Mouse (Mus musculus) neural tube, embryonic 12.5 days (tissue): Measurements from ENCODE around the gene Ccl2. TPM values are rescaled to one million over a fixed set of nuclear protein-coding genes. Genes with fewer than 3 reads are reported as not detected.

Source experiments
- ATAC-seq: fragments of 200-750 bp; cut with Nextera tagmentation; 2 replicates; pipeline ENCODE4 v1.8.0; 2017; ENCODE audit warnings: low read depth, mild to moderate bottlenecking, moderate TSS enrichment, moderate library complexity; ENCODE audit not compliant: low FRiP score
- H3K27ac ChIP-seq: fragments of 300-500 bp; sonication (generic); 2 replicates; pipeline ENCODE4 v1.5.1; 2016
- H3K27me3 ChIP-seq: fragments of 300-500 bp; sonication (generic); replicated peaks from 2 replicates; pipeline ENCODE4 v1.6.1; 2016; ENCODE audit warnings: mild to moderate bottlenecking
- H3K36me3 ChIP-seq: fragments of 300-500 bp; sonication (generic); 2 replicates; pipeline ENCODE4 v1.6.1; 2016; ENCODE audit warnings: mild to moderate bottlenecking
- H3K4me1 ChIP-seq: fragments of 300-500 bp; sonication (generic); 2 replicates; pipeline ENCODE4 v1.6.1; 2016
- H3K4me2 ChIP-seq: fragments of 300-500 bp; sonication (generic); replicated peaks from 2 replicates; pipeline ENCODE4 v1.6.1; 2016; ENCODE audit warnings: mild to moderate bottlenecking
- H3K4me3 ChIP-seq: fragments of 300-500 bp; sonication (generic); 2 replicates; pipeline ENCODE4 v1.5.1; 2016
- H3K9ac ChIP-seq: fragments of 300-500 bp; sonication (generic); 2 replicates; pipeline ENCODE4 v1.6.1; 2016; ENCODE audit warnings: mild to moderate bottlenecking
- H3K9me3 ChIP-seq: fragments of 300-500 bp; sonication (generic); 2 replicates; pipeline ENCODE4 v1.6.1; 2016; ENCODE audit warnings: mild to moderate bottlenecking
- WGBS: fragments of 180-500 bp; shearing (Covaris S2); methylation state at CpG from one replicate; pipeline ENCODE4 v1.1.7; 2016; 5-methylcytosine and 5-hydroxymethylcytosine counted together
- polyA plus RNA-seq: library from polyadenylated mRNA; unstranded; fragments of >200 nt; fragmentation: Nextera tagmentation; extraction: Ambion mirVana; gene quantifications from 2 replicates; pipeline ENCODE4 v1.2.1, GENCODE M21; 2016

The Ccl2 gene
- polyA plus RNA-seq, 1 experiment from 2014 or later = 2.7 TPM

- Histone ChIP-seq H3K4me3 (no peak overlapping the region), H3K9ac (no peak overlapping the region), H3K4me1 (no peaks in the 10 kb centered on the region), H3K27ac (no peak overlapping the region), H3K4me2 (no peak overlapping the region), H3K36me3 (no peaks in the 10 kb centered on the region), H3K27me3 (no peaks in the 10 kb centered on the region), H3K9me3 (no peaks in the 10 kb centered on the region)
- WGBS = 93% methylated on average over 4 of the region's 4 CpGs
- no peak for ATAC-seq
Measured at GRCm38 (mm10) chr11:82041671-82042080, 6.3 kb downstream of the Ccl2 start.

GRCm38 (mm10) chr11:82045471-82045870 lies 10.1 kb downstream of the Ccl2 start, which contains the start of gene Ccl7:
Gene Ccl7 (plus strand): TSS chr11:82045712.
- H3K4me1 ChIP-seq = no peaks in the 10 kb centered on the region
- no peaks in the 10 kb centered on the region for H3K27me3 ChIP-seq
- no peaks in the 10 kb centered on the region for H3K36me3 ChIP-seq
- no peak within 1 kb of the TSS for H3K4me3 ChIP-seq
- H3K9ac ChIP-seq = no peak within 1 kb of the TSS
- no peak within 1 kb of the TSS for H3K27ac ChIP-seq
- 82% methylated on average over 3 of the region's 3 CpGs for WGBS
- H3K9me3 ChIP-seq = no peaks in the 10 kb centered on the region
- no peak for ATAC-seq
- H3K4me2 ChIP-seq = no peak within 1 kb of the TSS

GRCm38 (mm10) chr11:82047746-82048415 lies 12.5 kb downstream of the Ccl2 start:
- Histone ChIP-seq H3K9ac (no peak overlapping the region), H3K27me3 (no peaks in the 10 kb centered on the region), H3K9me3 (no peaks in the 10 kb centered on the region), H3K4me1 (no peaks in the 10 kb centered on the region), H3K36me3 (no peaks in the 10 kb centered on the region), H3K4me2 (no peak overlapping the region), H3K4me3 (no peak overlapping the region), H3K27ac (no peak overlapping the region)
- ATAC-seq = no peak
- 44% methylated on average over 6 of the region's 6 CpGs for WGBS

DNA sequence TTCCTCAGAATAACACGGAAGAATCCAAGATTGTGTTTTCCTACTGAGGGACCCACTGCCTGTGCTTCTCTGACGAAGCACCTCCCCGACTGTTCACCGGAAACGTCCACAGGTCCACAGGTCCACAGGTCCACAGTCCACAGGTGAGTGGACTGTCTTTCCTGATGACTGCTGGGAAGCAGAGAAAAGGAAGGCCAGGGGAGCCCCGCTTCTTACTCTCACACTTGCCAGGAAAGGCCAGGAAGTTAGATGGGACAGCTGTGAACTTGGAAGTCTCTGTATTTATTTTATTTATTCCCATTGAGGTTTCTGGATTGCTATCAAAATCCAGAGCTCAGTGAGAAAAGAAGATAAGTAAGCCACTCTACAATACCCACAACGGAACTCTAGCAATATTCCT lies 18.5 kb downstream of the Ccl2 start:
- ATAC-seq = no peak

DNA sequence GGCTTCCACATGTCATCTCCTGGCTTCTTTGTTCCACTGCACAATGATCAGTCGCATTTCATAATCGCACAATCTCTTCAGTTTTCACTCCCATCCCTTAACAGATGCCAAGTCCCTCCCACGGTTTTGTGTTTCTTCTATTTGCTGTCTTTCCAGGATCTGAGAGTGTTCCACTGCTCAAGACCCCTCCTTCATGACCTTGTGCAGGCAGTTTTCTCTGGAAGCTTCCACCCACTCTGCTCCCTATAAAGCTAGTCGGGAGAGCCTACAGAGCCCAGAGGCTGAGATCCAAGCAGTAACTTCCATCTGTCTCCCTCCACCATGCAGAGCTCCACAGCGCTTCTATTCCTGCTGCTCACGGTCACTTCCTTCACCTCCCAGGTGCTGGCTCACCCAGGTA lies 22.3 kb downstream of the Ccl2 start, which contains the start of gene Ccl11:
Ccl11 (plus strand) TSS at position 178 of the 400 bp plus-strand sequence.
- H3K4me3 ChIP-seq = no peak within 1 kb of the TSS
- no peaks in the 10 kb centered on the region for H3K9me3 ChIP-seq
- WGBS = 81% methylated on average over 6 of the region's 6 CpGs
- H3K4me2 ChIP-seq = no peak within 1 kb of the TSS
- H3K9ac ChIP-seq = no peak within 1 kb of the TSS
- no peak within 1 kb of the TSS for H3K27ac ChIP-seq
- no peaks in the 10 kb centered on the region for H3K4me1 ChIP-seq
- H3K36me3 ChIP-seq = no peaks in the 10 kb centered on the region
- no peaks in the 10 kb centered on the region for H3K27me3 ChIP-seq
- no peak for ATAC-seq

More for the DNA sequence above, 18.5 kb downstream of the Ccl2 start:
- Histone ChIP-seq H3K4me1 (no peaks in the 10 kb centered on the region), H3K4me3 (no peak overlapping the region), H3K9ac (no peak overlapping the region), H3K9me3 (no peaks in the 10 kb centered on the region), H3K27me3 (no peaks in the 10 kb centered on the region), H3K4me2 (no peak overlapping the region), H3K36me3 (no peaks in the 10 kb centered on the region), H3K27ac (no peak overlapping the region)
- WGBS = 92% methylated on average over 7 of the region's 7 CpGs

- Histone ChIP-seq H3K4me2 (no peak overlapping the region), H3K9ac (no peak overlapping the region), H3K9me3 (no peaks in the 10 kb centered on the region), H3K36me3 (no peaks in the 10 kb centered on the region), H3K4me1 (no peaks in the 10 kb centered on the region), H3K27ac (no peak overlapping the region), H3K4me3 (no peak overlapping the region), H3K27me3 (no peaks in the 10 kb centered on the region)
- ATAC-seq = no peak
- WGBS = 82% methylated on average over 3 of the region's 3 CpGs
Measured at GRCm38 (mm10) chr11:82062226-82062625, 26.9 kb downstream of the Ccl2 start.

DNA sequence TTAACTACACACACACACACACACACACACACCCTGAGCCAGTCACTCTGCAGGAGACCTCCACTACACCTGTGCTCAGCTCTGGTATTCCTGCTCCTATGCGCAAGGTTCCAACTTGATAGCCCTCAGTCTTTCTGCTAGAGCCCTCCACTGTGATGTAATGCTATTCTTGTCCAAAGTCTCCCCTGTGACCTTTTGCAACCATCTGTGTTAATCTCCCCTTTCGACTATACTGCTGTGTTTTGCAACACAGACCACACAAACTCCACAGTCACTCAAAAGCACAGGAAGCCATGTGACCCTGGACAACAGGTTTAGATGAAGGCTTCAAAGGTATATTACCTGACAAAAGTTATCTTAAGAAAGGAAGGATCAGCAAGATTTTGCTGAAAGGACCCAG lies 28.1 kb downstream of the Ccl2 start:
- no peaks in the 10 kb centered on the region for H3K4me1 ChIP-seq
- no peak overlapping the region for H3K4me2 ChIP-seq
- ATAC-seq = no peak
- H3K9ac ChIP-seq = no peak overlapping the region
- H3K27ac ChIP-seq = no peak overlapping the region
- no peaks in the 10 kb centered on the region for H3K9me3 ChIP-seq
- H3K36me3 ChIP-seq = no peaks in the 10 kb centered on the region
- H3K27me3 ChIP-seq = no peaks in the 10 kb centered on the region
- H3K4me3 ChIP-seq = no peak overlapping the region
- 85% methylated on average over 2 of the region's 2 CpGs for WGBS

GRCm38 (mm10) chr11:82066953-82067571 lies 31.7 kb downstream of the Ccl2 start:
- H3K27me3 ChIP-seq = no peaks in the 10 kb centered on the region
- 84% methylated on average over 7 of the region's 7 CpGs for WGBS
- H3K27ac ChIP-seq = no peak overlapping the region
- H3K4me3 ChIP-seq = no peak overlapping the region
- H3K36me3 ChIP-seq = no peaks in the 10 kb centered on the region
- H3K4me1 ChIP-seq = no peaks in the 10 kb centered on the region
- no peaks in the 10 kb centered on the region for H3K9me3 ChIP-seq
- no peak for ATAC-seq
- H3K9ac ChIP-seq = no peak overlapping the region
- H3K4me2 ChIP-seq = no peak overlapping the region

- Histone ChIP-seq H3K9ac (no peak overlapping the region), H3K27ac (no peak overlapping the region), H3K4me3 (no peak overlapping the region), H3K36me3 (no peaks in the 10 kb centered on the region), H3K27me3 (no peaks in the 10 kb centered on the region), H3K9me3 (no peaks in the 10 kb centered on the region), H3K4me2 (no peak overlapping the region), H3K4me1 (no peaks in the 10 kb centered on the region)
- whole genome bisulfite sequencing = 80% methylated on average over 3 of the region's 3 CpGs
- ATAC-seq = no peak
Measured at GRCm38 (mm10) chr11:82071076-82071475, 35.7 kb downstream of the Ccl2 start.

DNA sequence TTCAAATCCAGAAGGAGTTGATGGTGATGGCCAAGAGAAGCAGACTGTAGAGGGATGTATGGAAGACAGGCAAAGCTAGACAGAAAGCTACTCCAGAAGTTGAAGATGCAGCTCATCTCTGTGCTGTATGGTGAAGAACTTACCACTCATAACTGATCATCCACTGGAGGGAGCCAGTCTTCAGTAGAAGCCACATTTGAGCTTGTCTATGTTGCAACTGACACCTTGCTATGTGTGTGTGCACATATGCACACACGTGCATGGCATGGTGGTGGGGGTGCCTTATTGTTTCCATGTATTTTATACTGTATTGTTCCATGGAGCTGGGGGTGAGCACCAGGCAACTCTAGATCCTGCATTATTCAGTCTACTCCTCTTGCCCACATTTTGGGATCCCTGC lies 37.0 kb downstream of the Ccl2 start:
- Histone ChIP-seq H3K9me3 (no peaks in the 10 kb centered on the region), H3K9ac (no peak overlapping the region), H3K4me2 (no peak overlapping the region), H3K4me3 (no peak overlapping the region), H3K27ac (no peak overlapping the region), H3K36me3 (no peaks in the 10 kb centered on the region), H3K4me1 (no peaks in the 10 kb centered on the region), H3K27me3 (no peaks in the 10 kb centered on the region)
- WGBS = 91% methylated on average over 1 of the region's 1 CpGs
- no peak for ATAC-seq

- no peaks in the 10 kb centered on the region for H3K4me1 ChIP-seq
- H3K27me3 ChIP-seq = no peaks in the 10 kb centered on the region
- H3K36me3 ChIP-seq = no peaks in the 10 kb centered on the region
- WGBS = 86% methylated on average over 3 of the region's 3 CpGs
- ATAC-seq = no peak
- H3K9me3 ChIP-seq = no peaks in the 10 kb centered on the region
- H3K4me3 ChIP-seq = no peak overlapping the region
- no peak overlapping the region for H3K9ac ChIP-seq
- H3K4me2 ChIP-seq = no peak overlapping the region
- no peak overlapping the region for H3K27ac ChIP-seq
Measured at GRCm38 (mm10) chr11:82072984-82073383, 37.6 kb downstream of the Ccl2 start.

- Histone ChIP-seq H3K4me3 (no peak overlapping the region), H3K36me3 (no peaks in the 10 kb centered on the region), H3K4me1 (no peaks in the 10 kb centered on the region), H3K9ac (no peak overlapping the region), H3K27ac (no peak overlapping the region), H3K4me2 (no peak overlapping the region), H3K27me3 (no peaks in the 10 kb centered on the region), H3K9me3 (no peaks in the 10 kb centered on the region)
- WGBS = 86% methylated on average over 3 of the region's 3 CpGs
- ATAC-seq = no peak
Measured at GRCm38 (mm10) chr11:82073686-82074085, 38.3 kb downstream of the Ccl2 start.

DNA sequence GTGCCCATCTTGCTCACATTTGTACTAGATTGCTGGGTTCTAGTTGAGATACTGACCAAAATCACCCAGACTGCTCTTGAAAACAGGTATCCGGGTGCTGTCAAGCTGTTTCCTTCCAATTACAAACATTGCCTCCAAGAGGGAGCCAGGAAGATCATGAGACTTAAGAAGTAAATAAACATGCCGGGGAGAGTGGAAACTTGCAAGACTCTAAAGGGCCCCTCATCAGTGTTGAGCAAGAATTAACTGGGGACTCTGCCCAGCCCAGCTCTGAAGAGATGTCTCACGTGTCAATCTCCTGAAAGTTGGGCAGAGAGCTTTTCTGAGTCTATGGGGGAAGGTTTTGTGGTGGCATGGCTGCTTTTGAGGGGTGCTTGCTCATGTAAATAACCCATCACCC lies 41.7 kb downstream of the Ccl2 start:
- Histone ChIP-seq H3K4me3 (no peak overlapping the region), H3K9ac (no peak overlapping the region), H3K9me3 (no peaks in the 10 kb centered on the region), H3K4me2 (no peak overlapping the region), H3K36me3 (no peaks in the 10 kb centered on the region), H3K4me1 (no peaks in the 10 kb centered on the region), H3K27me3 (no peaks in the 10 kb centered on the region), H3K27ac (no peak overlapping the region)
- 81% methylated on average over 3 of the region's 3 CpGs for WGBS
- no peak for ATAC-seq
